Mouse (Mus musculus) layer of hippocampus, adult 6 months (tissue): ENCODE results near the gene Pklr. TPM values are rescaled to one million over a fixed set of nuclear protein-coding genes. Genes with fewer than 3 reads are reported as not detected.

Experiments used
- long read RNA-seq, 2 experiments: library from polyadenylated mRNA; unstranded; transcript quantifications; one replicate each; pipeline ENCODE4 v2.0.0; 2019 to 2020
- polyA plus RNA-seq: library from polyadenylated mRNA; unstranded; fragments of <200 nt; fragmentation: Nextera tagmentation; gene quantifications from 2 replicates; pipeline ENCODE4 v1.2.3, GENCODE M21; 2021

The Pklr gene
- polyA plus RNA-seq: 0.20 TPM in 1 of 2 replicates, not detected in the other
- long read RNA-seq, experiment 1: 0 reads
- long read RNA-seq, experiment 2: 0 reads

GRCm38 (mm10) chr3:89135958-89136357 lies at the start of gene Pklr:
Gene Pklr (plus strand): TSS chr3:89136142.

GRCm38 (mm10) chr3:89093175-89093574 lies 42.8 kb upstream of the Pklr start, which contains the start of gene Rusc1:
Gene Rusc1 (minus strand): TSS chr3:89093311.

GRCm38 (mm10) chr3:89100811-89101210 lies 35.1 kb upstream of the Pklr start, which contains the start of gene Gm43738:
Gene Gm43738 (minus strand): TSS chr3:89101099.

GRCm38 (mm10) chr3:89101812-89102494 lies 34.0 kb upstream of the Pklr start, which contains the start of gene Fdps:
Gene Fdps (minus strand): TSS chr3:89101959.

DNA sequence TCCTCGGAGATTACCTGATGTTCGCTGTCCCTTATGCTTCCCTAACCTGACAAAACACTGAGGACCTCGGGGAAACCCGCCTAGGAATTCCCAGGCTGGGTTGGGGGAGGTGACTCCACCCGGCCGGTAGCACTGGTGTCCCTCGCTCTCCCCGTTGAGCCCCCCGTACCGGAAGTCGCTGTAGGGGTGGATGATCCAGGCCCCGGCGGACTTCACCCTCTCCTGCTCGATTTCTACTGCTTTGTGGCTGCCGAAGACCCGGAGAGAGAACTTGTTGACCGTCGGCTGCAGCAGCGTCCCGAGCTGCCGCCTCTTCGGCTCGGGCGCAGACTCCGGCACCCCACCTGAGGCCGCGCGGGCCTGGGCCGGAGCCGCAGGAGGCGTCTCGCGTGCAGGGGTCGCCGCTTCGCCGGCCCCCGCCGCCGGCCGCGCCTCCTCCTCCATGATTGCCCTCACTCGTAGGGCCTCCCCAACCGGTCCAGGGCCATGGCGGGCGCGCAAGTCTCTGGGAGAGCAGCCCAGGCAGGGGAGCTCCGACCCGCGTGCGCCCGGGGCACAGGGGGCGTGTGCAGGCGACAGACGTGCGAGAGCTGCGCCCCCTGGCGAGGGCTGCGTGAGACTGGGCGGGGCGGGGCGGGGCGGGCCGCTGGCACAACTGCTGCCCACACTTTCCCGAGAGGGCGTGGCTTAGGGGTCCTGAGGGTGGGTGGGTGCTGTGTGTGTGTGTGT lies 23.8 kb downstream of the Pklr start, which contains the start of gene Hcn3:
Gene Hcn3 (minus strand): TSS at position 581 of the 729 bp plus-strand sequence.

DNA sequence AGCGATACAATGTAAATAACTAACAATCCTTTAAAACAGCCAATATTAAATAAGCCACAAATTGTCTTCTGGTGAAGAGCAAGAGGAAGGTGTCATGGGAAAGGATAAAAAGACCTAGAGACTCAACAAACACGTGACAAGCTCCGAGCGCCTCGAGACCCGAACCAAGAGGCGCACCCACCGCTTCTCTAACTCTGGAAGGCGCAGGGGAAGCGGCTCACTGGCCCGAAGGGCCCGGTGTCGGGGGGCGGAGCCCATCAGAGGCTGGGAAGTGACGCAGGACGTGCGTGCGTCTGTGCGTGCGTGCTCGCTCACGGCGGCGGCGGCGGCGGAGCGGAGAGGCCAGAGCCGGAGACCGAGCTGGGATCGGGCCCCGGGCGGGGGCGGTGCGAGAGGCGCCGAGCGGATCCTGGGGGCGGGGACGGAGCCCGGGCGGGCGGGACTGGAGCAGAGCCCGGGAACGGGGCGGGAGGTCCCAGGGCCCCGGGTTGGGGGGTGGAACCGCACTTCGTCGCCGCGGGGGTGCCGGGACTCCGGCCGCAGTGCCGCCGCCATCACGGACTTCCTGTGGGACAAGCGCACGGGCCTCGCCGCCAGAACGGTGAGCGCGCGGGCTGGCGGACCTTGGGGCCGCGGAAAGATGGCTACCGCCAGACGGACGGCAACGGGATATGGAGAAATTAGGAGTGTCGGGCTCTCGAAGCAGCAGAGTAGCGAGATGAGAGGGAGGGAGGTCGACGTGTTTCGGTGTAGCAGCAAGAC lies 28.7 kb downstream of the Pklr start, which contains the start of gene Clk2:
Gene Clk2 (plus strand): TSS at position 290 of the 762 bp plus-strand sequence.

GRCm38 (mm10) chr3:89177242-89178106 lies 41.5 kb downstream of the Pklr start, which contains the start of gene Scamp3:
Gene Scamp3 (plus strand): TSS chr3:89177473.

GRCm38 (mm10) chr3:89183058-89183958 lies 47.4 kb downstream of the Pklr start, which contains the start of gene Fam189b:
Gene Fam189b (plus strand): TSS chr3:89183143.

Other genes starting within 250 kb of the Pklr start
- gene Msto1, start 222.1 kb upstream of the Pklr start, polyA plus RNA-seq: 17.4 and 18.9 TPM in 2 replicates
- 9.1 and 9.5 TPM in 2 replicates for gene Ash1l, start 185.5 kb upstream of the Pklr start, polyA plus RNA-seq
- gene Dap3, start 185.0 kb upstream of the Pklr start, polyA plus RNA-seq: 102 and 114 TPM in 2 replicates
- 40.8 and 48.7 TPM in 2 replicates for gene Rusc1, start 42.8 kb upstream of the Pklr start, polyA plus RNA-seq
- not detected in 2 replicates for gene Gm43738, start 35.0 kb upstream of the Pklr start, polyA plus RNA-seq
- gene Fdps, start 34.2 kb upstream of the Pklr start, polyA plus RNA-seq: 183 TPM in 2 replicates
- 1.9 and 2.1 TPM in 2 replicates for gene Hcn3, start 24.1 kb downstream of the Pklr start, polyA plus RNA-seq
- gene Clk2, start 28.7 kb downstream of the Pklr start, polyA plus RNA-seq: 2.3 and 2.6 TPM in 2 replicates
- 79.6 and 80.4 TPM in 2 replicates for gene Scamp3, start 41.3 kb downstream of the Pklr start, polyA plus RNA-seq
- 7.2 and 8.7 TPM in 2 replicates for gene Fam189b, start 47.0 kb downstream of the Pklr start, polyA plus RNA-seq
- 24.0 and 25.6 TPM in 2 replicates for gene Gba, start 66.8 kb downstream of the Pklr start, polyA plus RNA-seq
- 10.7 and 16.8 TPM in 2 replicates for gene Thbs3, start 79.0 kb downstream of the Pklr start, polyA plus RNA-seq
- gene Mtx1, start 90.9 kb downstream of the Pklr start, polyA plus RNA-seq: 125 and 128 TPM in 2 replicates
- not detected in 2 replicates for gene Muc1, start 92.9 kb downstream of the Pklr start, polyA plus RNA-seq
- gene Krtcap2, start 109.8 kb downstream of the Pklr start, polyA plus RNA-seq: 237 and 255 TPM in 2 replicates
- 20.0 and 21.4 TPM in 2 replicates for gene Trim46, start 110.2 kb downstream of the Pklr start, polyA plus RNA-seq
- 320 and 365 TPM in 2 replicates for gene Dpm3, start 123.2 kb downstream of the Pklr start, polyA plus RNA-seq
- 56.9 and 59.5 TPM in 2 replicates for gene Slc50a1, start 134.4 kb downstream of the Pklr start, polyA plus RNA-seq
- 11.3 and 12.4 TPM in 2 replicates for gene Efna1, start 145.0 kb downstream of the Pklr start, polyA plus RNA-seq
- gene Efna3, start 186.8 kb downstream of the Pklr start, polyA plus RNA-seq: 11.0 and 12.5 TPM in 2 replicates
- 0.39 and 0.40 TPM in 2 replicates for gene Efna4, start 201.9 kb downstream of the Pklr start, polyA plus RNA-seq
- 26.6 and 28.2 TPM in 2 replicates for gene Adam15, start 213.9 kb downstream of the Pklr start, polyA plus RNA-seq
- not detected in 2 replicates for gene Dcst2, start 225.8 kb downstream of the Pklr start, polyA plus RNA-seq
- gene Dcst1, start 229.1 kb downstream of the Pklr start, polyA plus RNA-seq: 1.4 TPM in 2 replicates